Mouse (Mus musculus) midbrain, embryonic 11.5 days (tissue): ENCODE data around the gene Drc1. TPM values are rescaled to one million over a fixed set of nuclear protein-coding genes. Genes with fewer than 3 reads are reported as not detected.

ENCODE experiments used
- polyA plus RNA-seq: library from polyadenylated mRNA; unstranded; fragments of >200 nt; fragmentation: Nextera tagmentation; extraction: Ambion mirVana; gene quantifications from 2 replicates; pipeline ENCODE4 v1.2.1, GENCODE M21; 2014

Gene Drc1
- polyA plus RNA-seq, 1 experiment from 2014 or later, result 0.68 TPM

Other genes starting within 250 kb of the Drc1 start
- gene Tyms, start 207.8 kb upstream of the Drc1 start, polyA plus RNA-seq, result 268 and 278 TPM in 2 replicates
- gene Garem2, start 176.2 kb upstream of the Drc1 start, polyA plus RNA-seq, result 14.3 and 15.3 TPM in 2 replicates
- 3.7 and 4.5 TPM in 2 replicates for gene 3110082J24Rik, start 175.3 kb upstream of the Drc1 start, polyA plus RNA-seq
- 75.1 and 87.0 TPM in 2 replicates for gene Hadha, start 126.2 kb upstream of the Drc1 start, polyA plus RNA-seq
- gene Hadhb, start 126.1 kb upstream of the Drc1 start, polyA plus RNA-seq, result 107 and 114 TPM in 2 replicates
- not detected in 2 replicates for gene Adgrf3, start 75.7 kb upstream of the Drc1 start, polyA plus RNA-seq
- gene Selenoi, start 48.8 kb upstream of the Drc1 start, polyA plus RNA-seq, result 21.8 and 22.0 TPM in 2 replicates
- 0.25 and 0.59 TPM in 2 replicates for gene Otof, start 180.5 kb downstream of the Drc1 start, polyA plus RNA-seq
- gene 1700001C02Rik, start 184.7 kb downstream of the Drc1 start, polyA plus RNA-seq, result not detected in 2 replicates